Mouse (Mus musculus): Measurements from ENCODE around the gene Slc38a6.

Slc38a6 gene

GRCm38 (mm10) chr12:73286287-73287092, at the start of gene Slc38a6, which contains the start of gene Trmt5:
Slc38a6 (plus strand) TSS chr12:73286779.
Trmt5 (minus strand) TSS chr12:73286710.
- DNase-seq (ENCODE audit: low spot score in 2 of 2), result peak; percentile 86 to 89

GRCm38 (mm10) chr12:73241960-73242359, 44.6 kb upstream of the Slc38a6 start:
- DNase-seq (ENCODE audit: low spot score in 2 of 2), result peak; percentile 16 to 26

DNA sequence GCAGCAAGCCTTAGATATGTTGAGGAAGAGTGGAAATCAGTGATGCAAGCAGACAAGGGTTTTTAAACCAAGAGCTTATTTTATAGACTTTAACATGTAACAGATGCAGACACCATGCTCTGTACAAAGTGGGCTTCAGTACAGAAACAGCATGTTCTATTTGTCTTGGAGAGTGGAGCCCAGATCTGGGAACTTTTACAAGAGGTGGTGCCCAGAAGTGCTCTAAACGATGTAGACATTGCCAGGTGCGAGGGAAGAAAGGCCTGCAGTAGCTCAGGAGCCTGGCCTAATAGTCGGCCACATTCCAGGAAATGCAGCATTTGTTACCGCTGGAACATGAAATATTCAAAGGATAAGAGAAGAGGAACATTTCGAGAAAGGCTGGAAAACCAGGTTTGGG, 40.9 kb upstream of the Slc38a6 start:
- DNase-seq (ENCODE audit: low spot score in 2 of 2), result no peak

- no peak for DNase-seq (ENCODE audit: low spot score in 2 of 2)
Observed at GRCm38 (mm10) chr12:73255006-73255405, 31.6 kb upstream of the Slc38a6 start.

GRCm38 (mm10) chr12:73259269-73259668, 27.3 kb upstream of the Slc38a6 start:
- no peak for DNase-seq (ENCODE audit: low spot score in 2 of 2)

DNA sequence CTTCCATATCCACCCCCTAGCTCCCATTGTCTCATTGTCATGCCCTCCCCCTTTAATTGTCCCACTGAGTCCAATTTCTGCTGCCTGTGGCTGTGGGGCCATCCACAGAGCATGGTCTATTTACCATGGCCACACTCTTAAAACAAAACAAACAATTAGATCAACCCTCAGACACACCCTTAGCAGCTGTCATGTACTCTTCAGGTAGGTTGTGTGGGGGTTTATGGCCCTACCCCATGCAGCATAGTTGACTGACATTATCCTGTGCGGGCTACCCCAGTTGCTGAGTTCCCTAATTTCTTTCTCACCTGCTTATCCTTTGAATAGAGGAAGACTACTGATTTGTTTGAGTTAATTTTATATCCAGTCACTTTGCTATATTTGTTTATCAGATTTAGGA, 26.2 kb upstream of the Slc38a6 start:
- DNase-seq (ENCODE audit: low spot score in 2 of 2), result no peak

GRCm38 (mm10) chr12:73265381-73265978, 21.1 kb upstream of the Slc38a6 start:
- no peak for DNase-seq (ENCODE audit: low spot score in 2 of 2)

DNA sequence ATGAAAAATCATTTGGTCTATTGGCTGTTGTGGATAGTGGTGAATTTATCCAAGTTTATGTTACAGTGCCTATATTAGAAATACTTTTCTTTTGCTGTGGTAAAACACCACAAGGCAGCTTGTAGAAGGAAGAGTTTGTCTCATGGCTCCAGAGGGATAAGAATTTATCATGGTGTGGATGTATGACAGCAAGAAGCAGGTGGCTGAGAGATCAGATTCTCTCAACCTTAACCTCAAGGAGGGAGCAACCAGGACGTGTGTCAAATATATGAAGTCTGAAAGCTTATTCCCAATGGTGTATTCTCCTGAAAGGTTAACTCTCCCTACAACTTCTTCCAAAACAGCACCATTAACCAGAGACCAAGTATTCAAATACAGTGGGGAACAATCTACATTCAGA, 20.0 kb upstream of the Slc38a6 start:
- no peak for DNase-seq (ENCODE audit: low spot score in 2 of 2)

DNA sequence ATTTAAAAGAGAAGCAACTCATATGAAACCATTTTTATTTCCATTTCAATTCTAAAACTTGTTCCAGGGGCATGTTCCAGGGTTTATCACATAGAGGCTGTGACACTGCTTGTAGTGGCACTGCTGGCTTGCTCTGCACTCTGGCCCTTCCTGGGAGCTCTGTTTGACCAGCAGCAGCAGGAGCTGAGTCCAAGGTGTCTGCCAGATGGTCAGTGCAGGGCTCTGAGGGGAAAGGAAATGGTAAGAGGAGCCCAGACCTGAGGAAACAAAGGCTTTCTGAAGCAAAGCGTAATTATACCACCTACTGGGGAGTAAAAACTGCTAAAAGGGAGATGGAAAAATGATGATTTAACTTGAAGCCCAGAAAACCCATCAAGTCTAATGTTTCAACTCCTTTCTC, 18.1 kb upstream of the Slc38a6 start:
- DNase-seq (ENCODE audit: low spot score in 2 of 2), result no peak

GRCm38 (mm10) chr12:73269531-73269930, 17.0 kb upstream of the Slc38a6 start:
- no peak for DNase-seq (ENCODE audit: low spot score in 2 of 2)

- DNase-seq (ENCODE audit: low spot score in 2 of 2), result no peak
Observed at GRCm38 (mm10) chr12:73269933-73270332, 16.6 kb upstream of the Slc38a6 start.

DNA sequence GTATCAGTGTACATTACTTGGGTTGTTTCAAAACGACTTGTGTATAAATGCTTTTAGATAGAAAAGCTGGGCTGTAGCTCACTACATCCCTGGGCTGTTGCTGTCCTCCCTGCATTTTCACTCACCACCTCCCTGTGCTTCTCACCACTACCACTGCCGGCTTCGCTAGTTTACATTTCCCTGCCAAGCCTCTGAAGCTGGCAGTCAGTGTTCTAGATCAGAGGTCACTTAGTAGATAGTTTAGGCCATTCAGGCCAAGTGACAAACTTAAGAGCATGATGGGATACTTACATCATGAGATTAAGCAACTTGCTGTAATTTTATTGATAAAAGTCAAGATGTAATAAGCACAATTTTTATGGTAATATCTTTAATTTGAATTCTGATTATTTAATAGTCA, 11.7 kb upstream of the Slc38a6 start:
- DNase-seq (ENCODE audit: low spot score in 2 of 2), result no peak

DNA sequence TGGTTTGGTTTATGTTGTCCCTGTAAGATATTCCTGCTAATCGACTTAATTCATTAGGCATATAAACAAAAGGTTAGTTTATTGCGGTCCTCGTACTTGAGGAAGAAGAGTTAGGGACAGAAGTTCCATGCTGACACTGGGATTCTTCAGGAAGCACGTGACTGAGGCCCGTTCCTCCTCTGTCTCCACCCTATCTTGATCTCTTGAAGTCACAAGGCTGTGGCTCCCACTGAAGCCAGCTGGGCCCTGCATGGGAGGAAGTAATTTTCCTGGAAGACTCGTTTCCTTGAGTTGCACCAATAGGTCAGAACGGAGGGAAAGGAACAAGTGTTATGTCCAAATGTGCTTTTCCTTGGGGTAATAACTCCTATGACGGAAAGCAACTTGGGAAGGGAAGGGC, 1.0 kb downstream of the Slc38a6 start:
- no peak for DNase-seq (ENCODE audit: low spot score in 2 of 2)

- DNase-seq (ENCODE audit: low spot score in 2 of 2), result no peak
Observed at GRCm38 (mm10) chr12:73288626-73289025, 2.0 kb downstream of the Slc38a6 start.

GRCm38 (mm10) chr12:73294884-73295283, 8.3 kb downstream of the Slc38a6 start:
- no peak for DNase-seq (ENCODE audit: low spot score in 2 of 2)

DNA sequence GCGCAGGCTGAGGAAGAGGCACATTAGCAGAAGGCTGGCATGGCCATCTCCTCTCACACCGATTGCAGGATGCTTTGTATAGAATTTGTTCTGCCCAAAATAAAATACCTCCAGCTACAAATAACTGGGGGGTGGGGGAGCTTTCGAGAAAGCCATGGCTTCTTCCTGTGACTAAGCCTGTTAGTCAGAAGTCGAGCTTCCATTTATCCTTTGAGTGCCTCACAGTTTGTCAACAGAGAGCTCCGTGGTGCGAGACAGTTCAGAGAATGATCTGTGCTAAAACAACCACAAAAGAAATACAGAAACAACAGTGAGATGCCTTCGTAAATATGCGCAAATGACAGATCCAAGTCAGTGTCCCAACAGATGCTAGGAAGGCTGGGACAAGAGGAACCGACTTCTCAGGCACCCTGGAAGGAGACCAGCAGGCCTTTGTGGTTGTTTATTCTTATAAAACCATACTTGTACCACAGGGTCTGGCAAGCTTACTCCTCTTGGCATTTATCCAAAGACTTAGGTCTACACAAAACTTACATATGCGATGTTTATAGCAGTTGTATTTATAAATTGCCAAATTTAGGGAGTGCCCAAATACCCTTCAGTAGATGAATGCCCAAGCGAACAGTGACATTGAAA, 9.0 kb downstream of the Slc38a6 start:
- no peak for DNase-seq (ENCODE audit: low spot score in 2 of 2)

- no peak for DNase-seq (ENCODE audit: low spot score in 2 of 2)
Observed at GRCm38 (mm10) chr12:73298621-73299020, 12.0 kb downstream of the Slc38a6 start.

- DNase-seq (ENCODE audit: low spot score in 2 of 2), result no peak
Observed at GRCm38 (mm10) chr12:73300531-73300930, 14.0 kb downstream of the Slc38a6 start.

DNA sequence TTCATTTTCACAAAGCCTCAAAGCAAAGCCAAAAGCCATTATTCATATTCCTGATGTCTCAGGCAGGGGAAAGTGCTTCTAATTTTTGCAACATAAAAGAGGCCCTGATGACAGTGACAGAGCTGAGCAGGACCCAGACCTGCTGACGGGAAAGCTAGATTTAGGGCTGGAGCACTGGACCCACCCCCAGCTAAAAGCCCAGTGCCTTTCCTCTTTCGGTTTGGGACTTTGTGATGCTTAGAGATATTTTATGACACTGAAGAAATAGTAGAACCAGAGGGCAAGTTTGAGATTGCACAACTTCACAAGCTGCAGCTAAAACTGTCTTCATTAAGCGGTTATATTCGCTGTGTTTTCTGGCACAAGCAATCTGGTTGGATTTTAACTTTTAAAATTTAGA, 18.1 kb downstream of the Slc38a6 start:
- DNase-seq (ENCODE audit: low spot score in 2 of 2), result no peak

DNA sequence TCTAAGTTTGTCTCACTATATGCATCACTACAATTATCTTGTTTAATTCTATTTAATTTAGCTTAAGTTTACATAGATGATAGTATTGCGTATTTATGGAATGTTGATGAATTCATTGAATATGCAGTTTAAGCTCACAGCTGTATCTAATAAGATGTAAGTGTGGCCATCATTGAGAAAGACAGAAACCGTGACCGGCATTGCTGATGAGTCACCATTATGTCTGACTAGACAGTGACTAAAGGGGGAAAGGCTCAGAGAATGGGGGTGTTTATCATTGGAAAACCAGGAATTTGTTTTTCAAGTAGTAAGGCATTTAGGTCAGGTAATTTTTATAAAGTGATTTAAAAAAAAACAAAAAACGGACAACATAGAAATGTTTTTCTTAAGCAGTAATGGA, 21.2 kb downstream of the Slc38a6 start:
- DNase-seq (ENCODE audit: low spot score in 2 of 2), result no peak

GRCm38 (mm10) chr12:73308711-73309110, 22.1 kb downstream of the Slc38a6 start:
- no peak for DNase-seq (ENCODE audit: low spot score in 2 of 2)

- no peak for DNase-seq (ENCODE audit: low spot score in 2 of 2)
Observed at GRCm38 (mm10) chr12:73317706-73318686, 31.4 kb downstream of the Slc38a6 start.
